Mouse (Mus musculus) urinary bladder, postnatal 10 days (tissue): ENCODE results near the gene Pde4d.

ENCODE experiments used
- DNase-seq: peaks from one replicate; pipeline ENCODE4 v3.0.0; 2022; ENCODE audit warnings: low spot score

The Pde4d gene

DNA sequence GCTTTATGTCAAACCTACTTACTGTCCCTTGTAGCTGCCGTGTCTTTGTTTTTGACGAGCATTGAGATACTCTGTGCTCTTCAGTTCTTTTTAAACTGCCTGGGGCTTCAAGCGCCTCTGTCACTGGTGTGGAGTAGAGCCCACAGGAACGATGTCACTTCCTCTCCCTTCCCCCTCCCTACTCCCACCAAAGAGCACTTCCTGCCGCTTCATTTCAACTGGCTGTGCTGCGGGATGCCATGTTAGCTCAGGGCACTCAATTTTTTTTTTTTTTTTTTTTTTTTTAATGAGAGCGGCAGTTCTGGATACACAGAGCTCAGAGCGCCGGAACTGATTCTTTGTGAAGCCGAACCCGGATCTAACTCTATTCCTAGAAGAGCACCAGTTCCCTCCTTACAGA is 789.5 kb downstream of the Pde4d start:
- DNase-seq = no peak

- no peak for DNase-seq
These were observed 792.8 kb downstream of the Pde4d start for GRCm38 (mm10) chr13:109242456-109243050.

- no peak for DNase-seq
These were observed 793.4 kb downstream of the Pde4d start for GRCm38 (mm10) chr13:109243160-109243559.

DNA sequence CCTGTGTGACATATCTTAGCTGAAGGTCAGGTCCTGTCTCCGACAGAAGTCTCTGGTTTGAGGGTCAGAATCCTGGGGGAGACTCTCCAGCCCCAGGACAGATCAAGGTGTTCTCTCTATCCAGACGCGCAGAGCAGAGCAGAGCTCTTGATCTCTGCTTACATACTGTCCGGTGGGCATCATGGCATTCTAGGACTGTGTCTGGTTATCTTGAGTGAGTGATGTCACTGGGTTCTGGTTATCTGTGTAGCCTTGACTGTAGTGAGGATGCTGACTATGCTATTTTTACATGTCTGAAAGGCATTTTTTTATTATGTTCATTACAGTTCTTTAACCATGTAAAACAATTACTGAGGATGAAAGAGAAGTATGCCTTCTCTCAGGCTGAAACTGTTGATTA is 797.3 kb downstream of the Pde4d start:
- DNase-seq = no peak

DNA sequence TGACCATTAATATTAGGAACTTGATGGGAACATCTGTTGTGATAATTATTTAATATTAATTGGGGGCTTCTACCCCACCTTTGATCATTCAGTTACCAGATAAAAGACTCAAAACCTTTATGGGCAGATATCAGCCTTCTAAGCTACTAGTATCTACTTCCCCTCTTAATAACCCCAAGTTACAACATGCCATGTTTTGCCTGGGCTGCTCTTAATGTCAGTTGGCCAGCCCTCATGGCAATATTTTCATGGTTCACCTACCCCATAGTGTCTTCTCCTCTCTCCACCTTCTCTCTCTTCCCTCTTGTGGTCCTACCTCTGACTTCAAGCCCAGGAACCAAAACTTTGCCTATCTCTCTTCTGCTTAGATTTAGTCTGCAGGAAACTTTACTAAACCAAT is 799.6 kb downstream of the Pde4d start:
- no peak for DNase-seq

DNA sequence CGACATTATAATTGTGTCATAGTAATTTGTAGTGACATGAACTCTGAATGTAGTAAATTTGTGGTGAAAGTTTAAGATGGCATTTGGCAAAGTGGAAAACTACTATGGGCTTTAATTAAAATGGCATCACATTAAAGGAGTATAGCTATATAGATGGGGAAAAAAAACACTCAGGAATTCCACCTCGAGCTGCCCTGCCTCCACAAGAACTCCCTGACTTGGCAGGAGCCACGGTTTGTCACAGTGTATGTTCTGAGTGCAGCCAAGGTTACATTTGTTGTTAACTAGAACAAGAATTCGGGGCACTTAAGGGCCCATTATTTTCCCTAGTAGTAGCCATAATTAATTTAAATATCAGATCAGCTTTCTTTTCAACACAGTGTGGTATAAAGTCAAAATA is 805.9 kb downstream of the Pde4d start:
- DNase-seq = no peak

- no peak for DNase-seq
These were observed 810.6 kb downstream of the Pde4d start for GRCm38 (mm10) chr13:109260220-109260795.

DNA sequence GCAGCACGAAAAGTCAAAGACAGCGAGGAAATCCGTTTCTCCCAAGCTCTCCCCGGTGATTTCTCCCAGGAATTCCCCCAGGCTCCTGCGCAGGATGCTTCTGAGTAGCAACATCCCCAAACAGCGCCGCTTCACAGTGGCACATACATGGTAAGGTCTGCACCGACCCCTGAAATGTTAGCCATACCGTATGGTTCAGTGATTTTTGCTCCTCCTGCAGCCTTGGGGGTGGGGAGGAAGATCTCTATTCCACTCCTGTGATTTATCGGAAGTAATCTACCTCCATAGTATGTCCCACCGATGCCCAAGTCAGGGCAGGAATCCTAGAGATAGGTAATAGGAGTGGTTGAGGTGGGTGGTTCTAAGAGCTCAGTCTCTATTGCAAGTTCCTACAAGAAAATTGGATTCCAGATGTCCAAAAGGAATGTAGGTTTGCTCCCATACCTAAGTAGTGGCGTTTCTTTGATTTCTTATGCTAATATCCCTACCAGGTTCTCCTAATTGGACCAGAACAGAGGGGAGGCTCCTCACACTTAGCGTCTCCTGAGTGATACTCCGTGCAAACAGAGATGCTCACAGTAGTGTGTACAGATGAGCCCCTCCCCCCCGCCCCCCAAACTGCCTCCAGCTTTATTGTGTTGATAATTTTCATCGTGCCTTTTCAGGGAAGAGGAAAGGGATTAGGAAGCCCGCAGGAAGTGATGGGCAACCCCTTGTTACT is 811.2 kb downstream of the Pde4d start:
- DNase-seq = no peak

GRCm38 (mm10) chr13:109261642-109262220 is 812.0 kb downstream of the Pde4d start:
- no peak for DNase-seq

DNA sequence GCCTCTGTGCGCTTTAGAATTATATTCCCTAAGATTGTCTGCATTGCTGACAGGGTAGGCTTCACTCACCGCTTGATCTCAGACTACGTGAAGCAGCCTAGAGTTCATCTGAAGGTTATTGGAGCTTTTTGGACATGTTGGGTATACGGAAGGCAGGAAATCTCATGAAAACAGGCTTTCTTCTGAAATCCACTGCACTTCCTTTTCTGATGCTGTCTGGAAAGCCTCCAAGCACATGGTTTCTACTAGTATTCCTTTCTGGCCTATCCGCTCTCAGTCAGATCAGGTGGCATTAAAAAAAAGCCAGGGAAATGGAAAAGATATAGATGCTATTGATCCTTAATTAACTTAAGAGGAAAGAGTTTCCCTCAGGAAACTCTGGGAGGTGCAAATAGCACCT is 812.8 kb downstream of the Pde4d start:
- DNase-seq = no peak

- DNase-seq = no peak
These were observed 814.1 kb downstream of the Pde4d start for GRCm38 (mm10) chr13:109263833-109264232.

- DNase-seq = no peak
These were observed 818.5 kb downstream of the Pde4d start for GRCm38 (mm10) chr13:109268253-109268652.

DNA sequence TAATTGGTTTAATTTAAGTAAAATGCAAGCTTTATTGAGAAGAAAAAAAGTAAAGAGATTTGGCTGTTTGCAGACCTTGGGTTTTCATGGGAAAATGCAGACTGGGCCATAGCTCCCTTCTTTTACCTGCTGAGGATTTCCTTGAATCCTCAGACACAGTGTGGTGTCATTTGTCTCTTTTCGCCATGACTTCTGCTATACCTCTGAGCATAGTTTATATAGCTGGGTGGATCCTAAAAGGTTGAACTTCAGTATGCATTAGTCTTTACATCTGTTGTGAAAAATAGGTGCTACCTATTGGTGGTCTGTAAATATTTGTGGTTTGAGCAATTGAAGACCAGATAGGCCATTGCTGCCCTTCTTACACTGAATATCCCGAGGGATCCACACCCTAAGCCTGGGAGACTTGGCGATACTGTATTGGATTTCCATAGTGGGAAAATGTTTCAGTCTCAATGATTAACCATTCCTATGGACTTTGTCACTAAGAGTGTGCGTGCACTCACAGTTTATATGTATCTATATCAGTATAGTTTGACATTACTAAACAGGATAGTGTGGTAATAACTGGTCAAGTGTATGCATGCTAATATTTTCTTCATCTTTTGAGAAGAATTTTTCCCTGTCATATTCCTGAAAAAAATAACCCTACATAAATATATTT is 819.0 kb downstream of the Pde4d start:
- DNase-seq = no peak

DNA sequence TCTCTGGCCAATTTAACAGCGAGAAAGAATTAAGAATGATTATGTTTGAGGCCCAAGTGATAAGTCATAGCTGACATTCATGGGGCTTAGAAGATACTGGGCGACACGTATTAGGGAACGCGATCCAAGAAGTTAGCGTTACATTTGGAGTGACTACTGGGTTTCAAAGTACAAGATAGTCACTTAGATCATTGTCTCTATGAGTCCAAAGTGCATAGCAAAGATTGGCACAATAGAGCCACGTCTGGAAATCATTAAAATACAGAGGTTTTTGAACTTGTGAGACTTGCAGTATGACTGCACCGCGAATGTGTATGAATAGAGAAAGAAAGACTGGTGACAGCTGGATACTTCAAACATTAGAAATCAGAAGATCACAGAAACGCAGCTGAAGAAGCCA is 825.1 kb downstream of the Pde4d start:
- no peak for DNase-seq

DNA sequence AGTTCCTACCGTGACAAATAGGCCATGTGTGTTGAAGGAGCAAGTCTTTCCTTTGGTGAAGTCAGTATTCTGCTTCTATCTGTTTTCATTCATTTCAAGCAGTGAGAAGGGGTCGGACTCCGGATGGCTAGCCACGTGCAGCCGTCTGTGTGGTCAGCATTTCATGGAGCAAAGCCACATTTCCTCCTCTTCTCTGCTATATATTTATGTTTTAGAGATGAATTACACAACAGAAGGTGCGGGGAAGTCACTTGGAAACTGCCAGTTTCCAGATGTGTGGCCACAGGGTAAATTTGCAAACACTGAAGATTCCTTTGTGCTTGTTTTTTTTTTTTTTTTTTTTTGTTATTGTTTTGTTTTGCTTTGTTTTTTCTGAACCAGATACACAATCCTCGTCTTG is 828.0 kb downstream of the Pde4d start:
- DNase-seq = no peak

- DNase-seq = no peak
These were observed 828.8 kb downstream of the Pde4d start for GRCm38 (mm10) chr13:109278504-109278912.

DNA sequence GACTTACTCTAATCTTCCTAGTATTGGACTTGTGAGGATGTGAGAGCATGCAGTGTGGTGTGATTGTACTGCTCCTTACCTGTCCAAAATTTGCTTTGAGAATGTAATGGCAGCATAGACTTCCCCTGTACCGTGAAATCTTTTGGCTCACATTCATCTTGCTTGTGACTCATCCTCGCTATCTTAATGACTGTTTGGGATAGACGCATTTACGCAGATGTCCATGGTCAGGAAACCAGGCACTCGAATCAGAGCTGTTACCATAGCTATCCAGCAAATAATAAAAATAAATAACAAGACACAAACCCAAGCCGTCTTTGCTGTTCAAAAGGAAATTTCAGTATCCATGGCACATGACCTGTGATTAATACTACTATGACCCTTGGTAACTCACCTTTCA is 829.5 kb downstream of the Pde4d start:
- DNase-seq = no peak

GRCm38 (mm10) chr13:109280433-109280832 is 830.7 kb downstream of the Pde4d start:
- DNase-seq = no peak

- no peak for DNase-seq
These were observed 837.7 kb downstream of the Pde4d start for GRCm38 (mm10) chr13:109287465-109287864.

GRCm38 (mm10) chr13:109290922-109291321 is 841.2 kb downstream of the Pde4d start:
- no peak for DNase-seq

- no peak for DNase-seq
These were observed 843.3 kb downstream of the Pde4d start for GRCm38 (mm10) chr13:109293011-109293410.

- no peak for DNase-seq
These were observed 846.7 kb downstream of the Pde4d start for GRCm38 (mm10) chr13:109296347-109297037.
